Mouse (Mus musculus): ENCODE results near the gene Ano10.

- TF ChIP-seq CTCF (IDR thresholded peaks at IDR 0.05; ENCODE audit: low read depth, low read length) = no peak
- no peak for TF ChIP-seq POLR2A (IDR thresholded peaks at IDR 0.05; ENCODE audit: insufficient read depth, low read length)
These were observed 1.9 kb upstream of the Ano10 start for GRCm38 (mm10) chr9:122296169-122296568.
